Mouse (Mus musculus): ENCODE measurements around the gene Tpm1.

The Tpm1 gene

GRCm38 (mm10) chr9:67024889-67025692, 24.1 kb downstream of the Tpm1 start:
- no peak for DNase-seq

- no peak for DNase-seq
Measured at GRCm38 (mm10) chr9:67023371-67023770, 25.8 kb downstream of the Tpm1 start.

DNA sequence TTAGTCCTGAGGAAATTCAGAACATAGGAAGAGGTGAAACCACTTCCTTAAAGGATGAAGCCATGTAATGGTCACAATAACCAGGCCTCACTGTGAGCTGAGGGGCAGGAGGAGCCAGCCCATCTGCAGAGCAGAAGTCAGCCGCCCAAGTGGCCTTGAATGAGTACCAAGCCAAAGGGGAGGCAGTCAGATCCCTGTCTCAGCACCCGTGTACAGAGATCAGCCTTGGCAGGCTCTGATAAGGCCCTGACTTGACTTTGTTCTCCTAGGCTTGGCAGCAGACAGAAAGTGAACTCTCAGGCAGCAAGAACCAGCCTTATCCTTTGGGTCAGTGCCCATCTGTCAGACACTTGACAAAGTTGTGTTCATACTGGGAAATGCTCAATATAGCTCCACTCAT, 29.1 kb downstream of the Tpm1 start:
- DNase-seq, result no peak

GRCm38 (mm10) chr9:67013501-67013900, 35.7 kb downstream of the Tpm1 start:
- no peak for DNase-seq

- no peak for DNase-seq
Measured at GRCm38 (mm10) chr9:67012470-67012869, 36.7 kb downstream of the Tpm1 start.

DNA sequence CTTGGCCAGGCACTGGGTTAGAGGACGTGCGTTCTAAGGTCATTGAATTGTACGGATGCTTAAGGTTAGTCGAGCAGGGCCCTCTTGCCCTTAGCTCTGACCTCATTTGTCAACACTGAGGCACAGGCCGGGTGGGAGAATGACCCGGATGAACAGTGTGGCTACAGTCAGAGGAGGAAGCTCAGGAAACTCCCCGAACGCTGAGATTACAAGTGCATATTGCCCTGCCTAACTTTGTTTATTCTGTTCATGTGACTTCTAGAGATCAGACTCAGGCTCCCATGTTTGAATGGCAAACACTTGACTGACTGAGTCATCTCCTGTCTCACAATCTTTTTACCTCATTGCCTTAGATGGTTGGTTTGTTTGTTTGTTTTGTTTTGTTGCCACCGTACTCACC, 37.7 kb downstream of the Tpm1 start:
- DNase-seq, result no peak

GRCm38 (mm10) chr9:67008781-67009180, 40.4 kb downstream of the Tpm1 start:
- no peak for DNase-seq

DNA sequence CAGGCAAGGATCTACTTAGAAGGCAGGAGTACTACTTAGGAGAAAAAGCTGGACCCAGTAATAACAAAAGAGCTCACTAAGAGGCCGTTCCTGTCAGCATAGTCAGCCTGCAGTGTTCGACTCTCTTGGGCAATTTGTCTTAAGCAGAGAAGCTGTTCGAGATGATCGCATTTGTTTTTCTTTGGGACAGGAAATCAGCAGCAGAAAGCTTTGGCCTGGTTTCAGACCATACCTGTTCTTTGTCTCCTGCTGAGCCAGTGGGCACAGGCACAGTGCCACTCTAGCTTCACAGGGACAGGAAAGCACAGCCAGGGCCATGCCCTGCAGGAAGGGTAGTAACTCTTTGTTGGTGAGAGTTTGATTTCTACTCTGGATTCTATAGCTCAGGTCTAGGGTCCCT, 42.8 kb downstream of the Tpm1 start:
- no peak for DNase-seq

- peak; percentile 58 for DNase-seq
Measured at GRCm38 (mm10) chr9:67005161-67005742, 44.0 kb downstream of the Tpm1 start.

- no peak for DNase-seq
Measured at GRCm38 (mm10) chr9:67003656-67004055, 45.5 kb downstream of the Tpm1 start.

GRCm38 (mm10) chr9:67003156-67003555, 46.0 kb downstream of the Tpm1 start:
- no peak for DNase-seq

DNA sequence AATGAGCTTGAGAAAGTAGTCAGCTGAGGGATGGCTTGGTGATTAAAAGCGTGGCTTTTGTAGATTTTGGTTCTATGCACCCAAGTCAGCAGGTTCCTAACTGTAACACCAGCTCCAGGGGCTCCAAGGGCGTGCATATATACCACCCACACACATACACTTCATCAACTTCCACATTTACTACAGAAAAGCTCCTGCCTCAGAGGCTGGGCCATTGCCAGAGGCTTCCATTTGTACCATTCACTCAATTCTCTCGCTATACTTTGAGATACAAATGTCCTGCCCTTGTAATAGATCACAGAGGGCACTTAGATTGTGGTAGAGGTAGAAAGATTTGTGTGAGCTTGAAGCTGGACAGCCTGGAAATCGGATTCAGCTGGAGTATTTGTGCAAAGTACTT, 47.7 kb downstream of the Tpm1 start:
- DNase-seq, result no peak

GRCm38 (mm10) chr9:67001050-67001449, 48.2 kb downstream of the Tpm1 start:
- DNase-seq, result peak; percentile 73

- no peak for DNase-seq
Measured at GRCm38 (mm10) chr9:66999698-67000097, 49.5 kb downstream of the Tpm1 start.

DNA sequence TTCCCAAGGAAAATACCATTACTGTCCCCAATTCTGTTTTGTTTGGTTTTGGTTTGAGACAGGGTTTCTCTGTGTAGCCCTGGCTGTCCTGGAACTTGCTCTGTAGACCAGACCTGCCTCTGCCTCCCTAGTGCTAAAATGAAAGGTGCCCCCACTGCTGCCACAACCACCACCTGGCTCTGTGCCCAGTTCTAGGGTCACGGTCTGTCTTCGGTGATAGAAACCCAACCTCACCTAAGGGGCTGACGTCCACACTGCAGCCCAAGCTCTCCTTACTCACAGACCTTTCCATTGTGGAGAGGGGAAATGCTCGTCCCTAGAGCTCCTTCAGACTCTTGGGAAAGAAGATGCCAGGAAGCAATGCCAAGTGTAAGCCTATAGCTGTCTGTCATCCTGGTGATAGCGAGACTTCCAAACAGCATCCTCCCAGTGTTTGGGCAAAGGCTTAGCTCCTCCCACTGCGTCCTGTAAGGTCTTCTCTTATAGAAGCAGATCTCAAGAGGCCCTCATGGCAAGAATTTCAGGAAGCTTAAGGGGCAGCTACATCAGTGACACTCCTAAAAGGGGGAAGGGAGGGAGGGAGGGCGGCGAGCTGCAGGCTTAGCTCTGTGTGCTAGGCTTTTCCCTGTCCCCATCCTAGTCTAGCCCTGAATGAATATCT, 57.3 kb downstream of the Tpm1 start:
- no peak for DNase-seq

DNA sequence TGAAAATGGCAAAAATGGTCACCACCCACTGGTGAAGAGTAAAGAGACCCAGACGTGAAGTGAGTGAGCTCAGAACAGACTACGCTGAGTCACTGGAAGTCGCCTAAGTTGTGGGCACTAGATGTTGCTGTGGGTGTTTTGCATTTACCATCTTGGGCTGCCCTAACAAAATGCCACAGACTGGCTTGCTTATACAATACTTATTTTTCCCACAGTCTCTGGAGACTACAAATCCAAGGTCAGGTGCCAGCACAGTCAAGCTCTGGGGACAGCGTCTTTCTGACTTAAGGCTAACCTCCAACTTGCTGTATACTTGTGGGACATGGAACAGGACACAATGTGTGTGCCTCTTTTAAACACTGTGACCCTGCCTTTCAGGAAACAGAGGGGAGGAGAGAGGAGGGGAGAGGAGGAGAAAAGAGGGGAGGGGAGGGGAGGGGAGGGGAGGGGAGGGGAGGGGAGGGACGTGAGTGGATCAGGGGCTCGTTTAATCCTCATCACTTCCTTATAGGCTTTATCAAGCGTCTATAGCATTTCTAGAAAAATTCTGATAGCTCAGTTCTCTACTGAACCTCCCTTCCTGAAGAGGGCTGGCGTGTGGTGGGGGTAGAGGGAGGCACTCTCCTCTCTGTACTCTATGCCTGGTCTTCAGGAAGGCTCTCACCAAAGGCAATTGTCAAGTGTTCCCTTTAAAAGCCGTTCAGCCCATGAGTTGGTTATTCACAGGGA, 58.0 kb downstream of the Tpm1 start:
- DNase-seq, result no peak

- no peak for DNase-seq
Measured at GRCm38 (mm10) chr9:66990046-66990445, 59.2 kb downstream of the Tpm1 start.

GRCm38 (mm10) chr9:66989581-66989980, 59.6 kb downstream of the Tpm1 start:
- no peak for DNase-seq

GRCm38 (mm10) chr9:66988888-66989414, 60.3 kb downstream of the Tpm1 start:
- DNase-seq, result no peak

DNA sequence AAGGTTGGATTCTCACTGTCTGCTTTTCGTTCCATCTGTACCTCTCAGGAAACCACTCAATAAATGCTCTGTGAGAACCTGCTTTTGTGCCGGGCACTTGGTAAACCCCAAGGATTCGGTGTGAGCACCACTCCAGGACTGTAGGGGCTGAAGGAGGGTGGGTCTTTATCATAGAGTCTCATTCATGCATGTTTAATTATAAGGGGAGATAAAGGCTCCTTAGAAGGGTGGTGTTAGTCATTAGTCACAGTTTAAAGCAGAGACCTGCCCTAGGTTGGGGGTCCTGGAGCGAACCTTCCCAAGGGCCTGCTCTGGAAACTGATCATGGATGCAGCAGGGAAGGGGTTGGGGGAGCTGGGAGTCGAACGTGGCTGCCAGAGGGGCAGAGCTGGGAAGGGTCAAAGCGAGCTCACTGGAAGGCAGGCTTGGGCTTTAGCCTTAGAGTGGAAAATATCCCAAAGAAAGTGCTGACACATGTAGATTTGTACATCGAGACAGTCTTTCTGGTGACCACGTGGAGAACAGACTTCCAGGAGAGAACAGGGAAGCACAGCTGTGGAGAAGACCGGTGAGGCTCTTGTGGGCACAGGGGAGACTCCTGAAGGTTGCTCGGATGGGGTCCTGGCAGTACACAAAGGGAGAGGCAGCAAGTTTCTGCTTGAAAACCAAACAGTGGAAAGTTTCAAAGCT, 60.9 kb downstream of the Tpm1 start:
- DNase-seq, result no peak

- no peak for DNase-seq
Measured at GRCm38 (mm10) chr9:66985377-66985776, 63.8 kb downstream of the Tpm1 start.

GRCm38 (mm10) chr9:66982085-66982484, 67.1 kb downstream of the Tpm1 start:
- no peak for DNase-seq

DNA sequence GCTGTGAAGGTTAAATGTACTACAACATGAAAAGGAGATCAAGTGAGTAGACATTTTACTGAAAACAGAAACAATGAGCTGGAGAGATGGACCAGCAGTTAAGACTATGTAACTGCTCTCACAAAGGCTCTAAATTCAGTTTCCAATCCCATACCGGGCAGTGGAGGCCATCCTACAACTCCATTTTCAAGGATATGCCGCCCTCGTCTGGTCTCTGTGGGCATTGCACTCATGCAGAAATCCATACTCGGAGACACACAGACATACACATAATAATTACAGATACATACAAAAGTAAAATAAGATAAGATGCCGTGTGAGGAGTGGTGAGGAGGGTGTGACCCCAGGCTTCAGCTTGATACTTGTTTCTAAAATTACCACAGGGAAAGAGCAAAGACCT, 68.7 kb downstream of the Tpm1 start:
- no peak for DNase-seq

All from cerebellum, adult 11-12 months (tissue).